Mouse (Mus musculus): Measurements from ENCODE around the gene Mpv17.

Mpv17 gene

GRCm38 (mm10) chr5:31154152-31154553 is at the start of gene Mpv17:
Gene Mpv17, minus strand, starts transcription at chr5:31154251.
- DNase-seq (ENCODE audit: low spot score in 2 of 2), result peak; percentile 78 to 84

DNA sequence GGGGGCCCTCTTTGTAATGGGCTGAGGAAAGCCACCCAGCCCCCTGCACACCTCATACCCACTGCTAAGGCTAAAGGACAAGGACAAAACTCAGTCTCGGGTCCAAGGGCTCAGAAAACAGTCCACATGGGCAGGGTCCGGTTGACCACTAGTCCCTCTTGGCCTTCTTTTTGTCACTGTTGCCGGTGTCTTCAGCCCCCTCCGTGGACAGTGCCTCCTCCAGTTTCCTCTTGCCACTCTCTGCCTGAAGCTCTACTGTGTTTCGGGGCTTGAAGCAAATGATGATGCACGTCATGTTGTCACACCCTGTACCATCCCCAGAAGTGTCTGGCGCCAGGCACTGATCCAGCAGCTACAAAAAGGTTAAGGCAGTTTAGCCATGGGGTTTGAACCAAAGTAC is 48.9 kb upstream of the Mpv17 start:
- no peak for DNase-seq (ENCODE audit: low spot score in 2 of 2)

DNA sequence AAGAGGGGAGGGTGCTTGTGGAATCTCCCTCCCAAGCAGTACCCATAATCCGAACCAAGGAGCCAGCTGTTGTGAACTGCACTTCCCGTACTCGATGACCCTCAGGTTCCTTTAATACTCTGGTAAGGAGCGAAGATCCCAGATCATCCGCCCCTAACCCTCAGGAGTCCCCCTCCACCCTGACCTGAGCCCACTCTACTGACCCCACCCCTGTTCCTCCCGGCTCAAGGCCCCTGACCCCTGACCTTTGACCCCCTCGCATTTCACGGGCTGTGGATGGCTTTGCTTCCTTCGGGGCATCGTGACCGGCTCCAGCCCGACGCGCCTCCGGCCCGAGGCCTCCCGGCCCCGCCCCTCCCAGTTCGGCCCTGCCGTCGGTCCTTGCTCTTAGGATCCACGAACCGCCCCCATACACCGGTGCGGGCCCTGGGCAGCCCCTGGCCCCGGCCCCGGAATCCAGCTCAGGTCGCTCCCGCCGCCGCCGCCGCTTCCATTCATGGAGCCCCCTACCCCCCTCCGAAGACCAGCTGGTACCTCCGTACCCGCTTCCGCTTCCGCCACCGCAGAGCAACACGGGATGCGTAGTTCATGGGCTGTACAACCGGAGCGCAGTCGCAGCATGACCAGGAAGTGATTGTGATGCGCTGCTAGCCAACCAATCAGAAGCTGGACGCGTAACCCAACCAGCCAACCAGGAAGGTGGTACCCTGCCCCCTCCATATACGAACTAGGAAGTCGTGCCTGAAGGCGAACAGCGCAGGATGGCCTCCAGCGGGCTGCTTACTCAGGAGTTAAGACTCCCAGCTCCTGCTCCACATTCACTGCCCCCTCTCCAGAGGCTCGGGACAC is 47.9 kb upstream of the Mpv17 start, which contains the start of gene Zfp513:
Gene Zfp513 (minus strand): TSS at position 562 of the 849 bp plus-strand sequence.
- peak; percentile 97 for DNase-seq (ENCODE audit: low spot score in 2 of 2)

DNA sequence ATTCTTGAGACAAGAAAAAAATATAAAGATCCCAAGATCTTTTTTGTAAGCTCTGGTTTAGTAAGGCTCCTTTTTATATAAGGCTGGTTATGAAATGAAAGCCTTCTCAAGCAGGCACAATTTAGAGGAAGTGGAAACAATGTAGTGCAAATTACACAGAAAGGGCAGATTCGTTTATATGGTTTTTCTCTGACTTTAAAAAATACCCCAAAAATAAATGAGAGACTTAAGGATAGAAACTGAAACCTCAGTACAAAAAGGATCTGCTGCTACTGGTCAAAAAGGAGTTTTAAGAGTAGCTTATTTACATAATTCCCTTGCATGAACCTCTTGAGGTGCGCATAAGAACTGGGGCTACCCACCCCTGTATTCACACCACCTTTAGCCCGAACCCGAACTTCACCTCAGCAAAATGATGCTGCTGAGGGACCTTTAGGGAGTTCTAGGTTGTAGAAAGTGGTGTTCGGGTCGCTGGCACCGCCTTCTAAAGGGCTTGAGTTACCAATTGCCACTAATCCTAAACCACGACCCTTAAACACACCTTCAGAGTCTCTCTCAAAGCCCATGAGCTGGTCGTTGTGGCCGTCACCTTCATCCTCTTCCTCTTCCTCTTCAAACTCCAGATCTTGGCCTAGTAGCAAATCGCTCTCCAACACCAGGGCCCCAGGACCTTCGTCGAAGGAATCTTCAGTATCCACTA is 47.1 kb upstream of the Mpv17 start:
- no peak for DNase-seq (ENCODE audit: low spot score in 2 of 2)

DNA sequence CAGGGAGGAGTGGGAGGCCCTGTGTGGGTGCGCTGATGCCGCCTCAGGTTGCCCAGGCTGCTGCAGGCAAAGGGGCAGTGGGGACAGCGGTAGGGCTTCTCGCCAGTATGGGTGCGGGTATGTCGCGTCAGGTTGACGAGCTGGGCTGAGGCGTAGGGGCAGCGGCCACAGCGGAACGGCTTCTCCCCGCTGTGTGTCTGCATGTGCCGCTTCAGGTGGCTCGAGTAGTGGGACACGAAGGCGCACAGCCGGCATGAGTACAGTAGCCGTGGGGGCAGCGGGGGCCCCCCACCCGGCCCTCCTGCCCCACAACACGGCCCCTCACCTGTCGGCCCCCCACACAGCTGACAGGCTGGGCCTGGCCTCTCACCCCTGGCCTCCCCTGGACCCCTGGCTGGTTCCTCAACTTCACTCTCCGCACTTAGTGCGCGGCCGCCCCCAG is 46.3 kb upstream of the Mpv17 start:
- no peak for DNase-seq (ENCODE audit: low spot score in 2 of 2)

GRCm38 (mm10) chr5:31199893-31200292 is 45.8 kb upstream of the Mpv17 start:
- no peak for DNase-seq (ENCODE audit: low spot score in 2 of 2)

DNA sequence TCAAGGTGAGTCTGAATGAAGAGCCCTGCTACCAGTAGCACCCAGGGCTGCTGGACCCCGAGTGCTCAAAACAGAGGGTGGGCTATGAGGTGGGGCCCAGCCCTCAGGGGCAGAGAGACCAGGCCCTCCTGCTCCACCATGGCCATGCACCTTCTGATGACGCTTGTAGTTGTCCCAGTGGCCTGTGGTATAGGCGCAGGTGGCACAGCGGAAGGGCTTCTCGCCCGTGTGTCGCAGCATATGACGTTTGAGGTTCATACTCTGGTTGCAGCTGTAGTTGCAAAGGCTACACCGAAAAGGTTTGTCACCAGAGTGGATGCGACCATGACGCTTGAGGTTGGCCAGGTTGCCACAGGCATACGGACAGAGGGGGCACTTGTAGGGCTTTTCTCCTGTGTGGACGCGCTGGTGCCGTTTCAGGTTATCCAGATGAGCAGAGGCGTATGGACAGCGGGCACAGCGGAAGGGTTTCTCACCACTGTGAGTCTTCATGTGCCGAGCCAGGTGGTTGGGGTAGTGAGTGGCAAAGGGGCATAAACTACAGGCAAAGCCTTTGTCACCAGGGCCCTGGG is 45.4 kb upstream of the Mpv17 start:
- no peak for DNase-seq (ENCODE audit: low spot score in 2 of 2)

GRCm38 (mm10) chr5:31198616-31199320 is 44.7 kb upstream of the Mpv17 start:
- no peak for DNase-seq (ENCODE audit: low spot score in 2 of 2)

DNA sequence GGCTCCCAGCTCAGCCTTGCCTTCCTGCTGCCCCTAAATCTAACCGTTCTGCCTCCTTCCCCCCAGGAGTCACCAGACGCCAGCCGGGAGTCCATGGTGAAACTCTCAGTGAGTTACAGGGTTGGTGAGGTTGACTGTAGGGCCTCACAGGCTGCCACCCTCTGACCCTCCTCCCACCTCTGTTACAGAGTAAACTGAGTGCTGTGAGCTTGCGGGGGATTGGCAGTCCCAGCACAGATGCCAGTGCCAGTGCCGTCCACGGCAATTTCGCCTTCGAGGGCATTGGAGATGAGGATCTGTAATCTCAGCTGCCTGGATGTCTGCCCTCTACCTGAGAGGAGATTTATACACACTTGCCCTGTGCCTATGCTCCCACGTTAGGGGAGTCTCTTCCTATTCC is 44.1 kb upstream of the Mpv17 start:
- DNase-seq (ENCODE audit: low spot score in 2 of 2), result no peak

DNA sequence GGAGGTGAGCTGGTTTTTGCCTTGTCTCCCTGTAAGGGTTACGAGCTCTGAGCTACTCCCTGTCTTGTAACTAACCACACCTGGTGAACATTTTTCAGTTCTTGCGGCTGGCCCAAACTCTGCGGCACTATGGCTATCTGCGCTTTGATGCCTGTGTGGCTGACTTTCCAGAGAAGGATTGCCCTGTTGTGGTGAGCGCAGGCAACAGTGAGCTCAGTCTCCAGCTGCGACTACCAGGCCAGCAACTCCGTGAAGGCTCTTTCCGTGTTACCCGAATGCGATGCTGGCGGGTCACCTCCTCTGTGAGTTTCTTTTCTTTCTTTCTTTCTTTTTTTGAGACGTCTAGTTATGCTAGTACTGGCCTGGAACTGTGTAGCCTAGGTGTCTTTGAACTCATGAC is 43.0 kb upstream of the Mpv17 start:
- no peak for DNase-seq (ENCODE audit: low spot score in 2 of 2)

GRCm38 (mm10) chr5:31196207-31196606 is 42.2 kb upstream of the Mpv17 start:
- no peak for DNase-seq (ENCODE audit: low spot score in 2 of 2)

GRCm38 (mm10) chr5:31195671-31196070 is 41.6 kb upstream of the Mpv17 start:
- no peak for DNase-seq (ENCODE audit: low spot score in 2 of 2)

- no peak for DNase-seq (ENCODE audit: low spot score in 2 of 2)
Measured at GRCm38 (mm10) chr5:31194486-31195485, 40.7 kb upstream of the Mpv17 start.

- DNase-seq (ENCODE audit: low spot score in 2 of 2), result no peak
Measured at GRCm38 (mm10) chr5:31193631-31194281, 39.7 kb upstream of the Mpv17 start.

- peak; percentile 99 to 100 for DNase-seq (ENCODE audit: low spot score in 2 of 2)
Measured at GRCm38 (mm10) chr5:31192939-31193630, 39.0 kb upstream of the Mpv17 start, which contains the start of the genes Snx17 and Eif2b4. Gene Snx17, plus strand, starts transcription at chr5:31193227. Gene Eif2b4, minus strand, starts transcription at chr5:31193430.

DNA sequence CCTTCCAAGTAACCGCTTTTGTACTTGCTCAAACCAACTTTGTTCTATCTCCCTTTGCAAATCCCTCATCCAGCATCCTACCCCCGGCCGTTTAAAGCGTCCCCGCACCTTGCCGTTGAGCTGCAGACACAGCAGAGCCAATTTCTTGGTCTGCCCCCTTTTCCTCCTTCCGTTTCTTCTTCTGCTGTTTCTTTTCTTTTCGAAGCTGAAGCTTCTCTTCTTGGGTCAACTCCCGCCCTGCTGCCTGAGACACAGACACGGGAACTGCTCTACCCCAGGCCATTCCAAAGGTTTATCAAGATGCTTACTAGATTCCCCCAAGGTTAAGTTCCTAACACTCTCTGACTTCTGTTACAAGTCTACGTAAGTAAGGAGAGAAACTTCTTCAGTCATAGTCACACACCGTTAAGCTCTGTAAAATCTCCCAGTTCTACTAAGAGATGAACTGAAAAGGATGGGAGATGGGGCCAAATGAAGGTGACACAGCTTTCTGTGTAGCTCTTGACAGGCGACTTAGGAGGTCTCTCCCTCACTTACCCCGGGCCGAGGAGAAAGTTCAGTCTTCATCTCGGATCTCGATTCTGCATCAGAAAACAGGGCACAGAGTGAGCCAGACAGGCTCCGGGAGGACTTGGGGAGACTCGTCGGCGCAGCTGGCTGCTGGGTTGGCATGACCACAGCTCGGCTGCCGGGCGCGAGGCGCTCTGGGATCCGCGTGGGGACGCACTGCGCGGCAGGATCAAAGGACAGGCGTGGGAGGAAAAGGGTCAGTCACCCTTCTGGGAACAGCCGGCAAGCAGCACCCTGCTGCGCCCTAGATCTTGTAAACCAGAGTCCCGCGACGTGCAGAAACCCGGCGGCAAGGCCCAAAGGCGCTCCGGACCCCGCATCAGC is 38.2 kb upstream of the Mpv17 start:
- DNase-seq (ENCODE audit: low spot score in 2 of 2), result no peak

DNA sequence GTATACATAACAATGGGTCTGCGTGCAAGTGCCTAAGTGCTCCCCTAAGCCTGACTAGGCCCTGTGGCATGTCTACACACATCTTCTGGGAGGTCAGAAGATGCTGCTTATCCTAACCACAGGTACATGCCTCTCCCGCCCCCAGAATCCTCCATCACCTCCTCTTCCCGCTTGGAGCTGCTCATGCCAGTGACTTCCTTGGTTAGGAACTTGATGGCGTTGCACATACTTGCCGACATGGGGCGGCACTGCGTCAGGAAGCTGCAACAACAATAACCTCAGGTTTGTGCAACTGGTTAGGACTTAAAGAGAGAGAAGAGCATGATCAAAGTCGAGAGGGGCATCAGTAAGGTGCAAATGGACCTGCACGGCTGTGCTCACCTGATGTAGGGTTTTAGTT is 36.1 kb upstream of the Mpv17 start:
- no peak for DNase-seq (ENCODE audit: low spot score in 2 of 2)

- DNase-seq (ENCODE audit: low spot score in 2 of 2), result no peak
Measured at GRCm38 (mm10) chr5:31188223-31188840, 34.3 kb upstream of the Mpv17 start.

Data from spleen, postnatal 36 days (tissue).